Mouse (Mus musculus): Measurements from ENCODE around the gene Tnip2.

Tnip2 gene

GRCm38 (mm10) chr5:34513466-34514217 lies at the start of gene Tnip2:
Tnip2 (minus strand) TSS chr5:34513991.
- DNase-seq = peak; percentile 97

- no peak for DNase-seq
Measured at GRCm38 (mm10) chr5:34551821-34552220, 38.0 kb upstream of the Tnip2 start.

GRCm38 (mm10) chr5:34550251-34550650 lies 36.5 kb upstream of the Tnip2 start:
- no peak for DNase-seq

- DNase-seq = peak; percentile 65
Measured at GRCm38 (mm10) chr5:34549483-34550221, 35.9 kb upstream of the Tnip2 start.

- no peak for DNase-seq
Measured at GRCm38 (mm10) chr5:34549135-34549482, 35.3 kb upstream of the Tnip2 start.

GRCm38 (mm10) chr5:34547410-34547809 lies 33.6 kb upstream of the Tnip2 start:
- peak; percentile 50 for DNase-seq

- DNase-seq = no peak
Measured at GRCm38 (mm10) chr5:34543114-34543513, 29.3 kb upstream of the Tnip2 start.

- DNase-seq = no peak
Measured at GRCm38 (mm10) chr5:34542166-34542565, 28.4 kb upstream of the Tnip2 start.

- no peak for DNase-seq
Measured at GRCm38 (mm10) chr5:34539121-34539520, 25.3 kb upstream of the Tnip2 start.

GRCm38 (mm10) chr5:34538527-34538926 lies 24.7 kb upstream of the Tnip2 start:
- peak; percentile 82 for DNase-seq

- DNase-seq = no peak
Measured at GRCm38 (mm10) chr5:34538079-34538478, 24.3 kb upstream of the Tnip2 start.

GRCm38 (mm10) chr5:34535831-34536230 lies 22.0 kb upstream of the Tnip2 start:
- DNase-seq = no peak

- no peak for DNase-seq
Measured at GRCm38 (mm10) chr5:34534776-34535581, 21.2 kb upstream of the Tnip2 start.

GRCm38 (mm10) chr5:34533820-34534219 lies 20.0 kb upstream of the Tnip2 start:
- DNase-seq = no peak

- DNase-seq = no peak
Measured at GRCm38 (mm10) chr5:34533066-34533465, 19.3 kb upstream of the Tnip2 start.

- no peak for DNase-seq
Measured at GRCm38 (mm10) chr5:34530687-34531086, 16.9 kb upstream of the Tnip2 start.

GRCm38 (mm10) chr5:34530116-34530515 lies 16.3 kb upstream of the Tnip2 start:
- no peak for DNase-seq

- no peak for DNase-seq
Measured at GRCm38 (mm10) chr5:34528724-34529123, 14.9 kb upstream of the Tnip2 start.

GRCm38 (mm10) chr5:34527352-34527751 lies 13.6 kb upstream of the Tnip2 start:
- no peak for DNase-seq

- DNase-seq = no peak
Measured at GRCm38 (mm10) chr5:34526477-34526775, 12.6 kb upstream of the Tnip2 start.

- DNase-seq = peak; percentile 98
Measured at GRCm38 (mm10) chr5:34525663-34526476, 12.1 kb upstream of the Tnip2 start, which contains the start of gene Sh3bp2. Sh3bp2 (plus strand) TSS chr5:34525838.

- DNase-seq = no peak
Measured at GRCm38 (mm10) chr5:34524511-34524910, 10.7 kb upstream of the Tnip2 start.

Measured in thymus, postnatal 25 days (tissue).